Mouse (Mus musculus) liver, postnatal 0 days (tissue): ENCODE measurements around the gene Il21r. TPM values are rescaled to one million over a fixed set of nuclear protein-coding genes. Genes with fewer than 3 reads are reported as not detected.
A peak's percentile ranks its signal among the peaks of the same experiment; 100 is the strongest.

Source experiments
- ATAC-seq: fragments of 200-750 bp; cut with Nextera tagmentation; 2 replicates; pipeline ENCODE4 v1.8.0; 2017; ENCODE audit warnings: mild to moderate bottlenecking, moderate library complexity
- DNase-seq: peaks from one replicate; pipeline ENCODE4 v3.0.0-alpha.2; 2016
- H3K27ac ChIP-seq: fragments of 300-500 bp; sonication (generic); 2 replicates; pipeline ENCODE4 v1.5.1; 2014; ENCODE audit warnings: antibody characterized with exemption, moderate library complexity, mild to moderate bottlenecking, low read depth
- H3K27me3 ChIP-seq: fragments of 300-500 bp; sonication (generic); 2 replicates; pipeline ENCODE4 v1.6.1; 2014; ENCODE audit warnings: low read length, control low read depth, mixed read lengths; ENCODE audit not compliant: insufficient read depth
- H3K36me3 ChIP-seq: fragments of 300-500 bp; sonication (generic); replicated peaks from 2 replicates; pipeline ENCODE4 v1.6.1; 2014; ENCODE audit warnings: mild to moderate bottlenecking, control low read depth, low read length, moderate library complexity, mixed read lengths; ENCODE audit not compliant: insufficient read depth
- H3K4me1 ChIP-seq: fragments of 300-500 bp; sonication (generic); 2 replicates; pipeline ENCODE4 v1.6.1; 2014; ENCODE audit warnings: antibody characterized with exemption, mild to moderate bottlenecking, control low read depth; ENCODE audit not compliant: insufficient read depth
- H3K4me2 ChIP-seq: fragments of 300-500 bp; sonication (generic); 2 replicates; pipeline ENCODE4 v1.6.1; 2014; ENCODE audit warnings: low read depth, mild to moderate bottlenecking, low read length, moderate library complexity, mixed read lengths
- H3K4me3 ChIP-seq: fragments of 300-500 bp; sonication (generic); 2 replicates; pipeline ENCODE4 v1.5.1; 2014; ENCODE audit warnings: low read depth, low read length
- H3K9ac ChIP-seq: fragments of 300-500 bp; sonication (generic); replicated peaks from 2 replicates; pipeline ENCODE4 v1.6.1; 2014; ENCODE audit warnings: mild to moderate bottlenecking, moderate library complexity
- H3K9me3 ChIP-seq: fragments of 300-500 bp; sonication (generic); 2 replicates; pipeline ENCODE4 v1.6.1; 2016; ENCODE audit warnings: mild to moderate bottlenecking, control low read depth, low read length, mixed read lengths
- CTCF ChIP-seq: sonication (generic); IDR thresholded peaks from 2 replicates; pipeline ENCODE4 v1.5.1; 2016; ENCODE audit warnings: antibody characterized with exemption, low read depth
- EP300 ChIP-seq: IDR thresholded peaks from 2 replicates; pipeline ENCODE4 v1.6.1; 2016; ENCODE audit warnings: antibody characterized with exemption, low read depth, mild to moderate bottlenecking
- WGBS: fragments of 180-500 bp; shearing (Covaris S2); extraction: QIAGEN DNeasy Blood & Tissue Kit; methylation state at CpG from one replicate; pipeline ENCODE4 v1.1.7; 2014; ENCODE audit not compliant: insufficient replicate concordance; 5-methylcytosine and 5-hydroxymethylcytosine counted together
- polyA plus RNA-seq: library from polyadenylated mRNA; unstranded; fragments of >200 nt; fragmentation: Nextera tagmentation; extraction: Ambion mirVana; gene quantifications from 2 replicates; pipeline ENCODE4 v1.2.1, GENCODE M21; 2015

The Il21r gene
- polyA plus RNA-seq, 1 experiment from 2014 or later = 0.70 TPM

GRCm38 (mm10) chr7:125597516-125598347 is 5.5 kb upstream of the Il21r start:
- Histone ChIP-seq H3K27me3 (no peaks in the 10 kb centered on the region), H3K4me3 (no peak overlapping the region), H3K9ac (no peak overlapping the region), H3K36me3 (no peaks in the 10 kb centered on the region), H3K4me2 (no peak overlapping the region), H3K4me1 (peaks cover 17% of the 10 kb centered on the region), H3K27ac (no peak overlapping the region), H3K9me3 (no peaks in the 10 kb centered on the region)
- WGBS = 82% methylated on average over 11 of the region's 11 CpGs
- TF ChIP-seq EP300 (no peak), CTCF (no peak)
- DNase-seq (no peak), ATAC-seq (no peak)

- 17% methylated on average over 4 of the region's 4 CpGs for WGBS
- TF ChIP-seq CTCF (no peak), EP300 (no peak)
- H3K4me1 ChIP-seq = peaks cover 16% of the 10 kb centered on the region
- H3K4me2 ChIP-seq = no peak overlapping the region
- H3K27ac ChIP-seq = no peak overlapping the region
- DNase-seq = no peak
- no peak overlapping the region for H3K4me3 ChIP-seq
- H3K27me3 ChIP-seq = peaks cover 4% of the 10 kb centered on the region; the same call in 1 of the 2 replicates
- H3K9ac ChIP-seq = no peak overlapping the region
- no peaks in the 10 kb centered on the region for H3K36me3 ChIP-seq
- no peaks in the 10 kb centered on the region for H3K9me3 ChIP-seq
- no peak; the same call in 1 of the 2 replicates for ATAC-seq
These were observed 3.8 kb upstream of the Il21r start for GRCm38 (mm10) chr7:125599373-125599973.

- Histone ChIP-seq H3K27me3 (peaks cover 4% of the 10 kb centered on the region; the same call in 1 of the 2 replicates), H3K27ac (no peak overlapping the region), H3K9ac (no peak overlapping the region), H3K9me3 (no peaks in the 10 kb centered on the region), H3K4me3 (no peak overlapping the region), H3K4me1 (peaks cover 16% of the 10 kb centered on the region), H3K4me2 (no peak overlapping the region), H3K36me3 (no peaks in the 10 kb centered on the region)
- TF ChIP-seq EP300 (no peak), CTCF (no peak)
- DNase-seq = no peak
- WGBS = 48% methylated on average over 10 of the region's 10 CpGs
- ATAC-seq = no peak
These were observed 3.1 kb upstream of the Il21r start for GRCm38 (mm10) chr7:125600136-125600535.

- H3K9me3 ChIP-seq = no peaks in the 10 kb centered on the region
- peaks cover 4% of the 10 kb centered on the region; the same call in 1 of the 2 replicates for H3K27me3 ChIP-seq
- no peak overlapping the region for H3K9ac ChIP-seq
- TF ChIP-seq CTCF (no peak), EP300 (no peak)
- H3K4me3 ChIP-seq = no peak overlapping the region
- 12% methylated on average over 6 of the region's 6 CpGs for WGBS
- H3K27ac ChIP-seq = peak overlapping the region; percentile 66; the same call in 1 of the 2 replicates
- DNase-seq = no peak
- peaks cover 20% of the 10 kb centered on the region for H3K4me1 ChIP-seq
- H3K36me3 ChIP-seq = no peaks in the 10 kb centered on the region
- peak overlapping the region; percentile 19; the same call in 1 of the 2 replicates for H3K4me2 ChIP-seq
- ATAC-seq = no peak
These were observed 2.5 kb upstream of the Il21r start for GRCm38 (mm10) chr7:125600612-125601279.

- H3K27ac ChIP-seq = peak overlapping the region; percentile 66; the same call in 1 of the 2 replicates
- H3K4me2 ChIP-seq = no peak overlapping the region
- H3K36me3 ChIP-seq = no peaks in the 10 kb centered on the region
- no peaks in the 10 kb centered on the region for H3K9me3 ChIP-seq
- peaks cover 4% of the 10 kb centered on the region; the same call in 1 of the 2 replicates for H3K27me3 ChIP-seq
- 73% methylated on average over 6 of the region's 6 CpGs for WGBS
- peaks cover 22% of the 10 kb centered on the region for H3K4me1 ChIP-seq
- no peak for TF ChIP-seq CTCF
- no peak for TF ChIP-seq EP300
- no peak overlapping the region for H3K9ac ChIP-seq
- H3K4me3 ChIP-seq = no peak overlapping the region
- DNase-seq (no peak), ATAC-seq (no peak)
These were observed 2.0 kb upstream of the Il21r start for GRCm38 (mm10) chr7:125601280-125601670.
